Mouse (Mus musculus): ENCODE data around the gene Kirrel2.

GRCm38 (mm10) chr7:30463996-30464395, 6.5 kb upstream of the Kirrel2 start:
- TF ChIP-seq POLR2AphosphoS2 (IDR thresholded peaks at IDR 0.05; ENCODE audit: insufficient read length, low read depth), result no peak
- no peak for TF ChIP-seq USF1 (IDR thresholded peaks at IDR 0.05; ENCODE audit: low read depth)
- TF ChIP-seq POLR2A (IDR thresholded peaks at IDR 0.05; ENCODE audit: insufficient read length, low read depth), result no peak
- no peak for TF ChIP-seq SRF (IDR thresholded peaks at IDR 0.05; ENCODE audit: control insufficient read depth, insufficient read length, low read depth)
- no peak for TF ChIP-seq TCF12 (IDR thresholded peaks at IDR 0.05; ENCODE audit: insufficient read depth, poor library complexity, severe bottlenecking)
- TF ChIP-seq MYOG (IDR thresholded peaks at IDR 0.05; ENCODE audit: control insufficient read depth in 1 of 3, insufficient read depth in 1 of 3, insufficient read length in 2 of 3, low read depth in 2 of 3), result no peak
- TF ChIP-seq MAX (IDR thresholded peaks at IDR 0.05; ENCODE audit: low read depth), result no peak
- TF ChIP-seq MYOD1 (IDR thresholded peaks at IDR 0.05; ENCODE audit: control insufficient read depth in 1 of 3, insufficient read length in 2 of 3, low read depth in 2 of 3), result no peak
- no peak for TF ChIP-seq REST (IDR thresholded peaks at IDR 0.05; ENCODE audit: insufficient read depth, insufficient read length)
- TF ChIP-seq CEBPB (IDR thresholded peaks at IDR 0.05; ENCODE audit: insufficient read depth, poor library complexity, severe bottlenecking), result no peak
- no peak for TF ChIP-seq E2F4 (IDR thresholded peaks at IDR 0.05; ENCODE audit: insufficient read depth)

Data from myocyte (in vitro differentiated cells).